Mouse (Mus musculus): ENCODE measurements around the gene Rs1. TPM values are rescaled to one million over a fixed set of nuclear protein-coding genes. Genes with fewer than 3 reads are reported as not detected.

The Rs1 gene
- 0.05 TPM in 1 of 2 replicates, not detected in the other for polyA plus RNA-seq (2015; fragmentation: Nextera tagmentation; extraction: Ambion mirVana)

GRCm38 (mm10) chrX:160767713-160768112 lies at the start of gene Rs1:
Gene Rs1, plus strand, starts transcription at chrX:160768013.
- no peaks in the 10 kb centered on the region for H3K27me3 ChIP-seq (replicated peaks; ENCODE audit: control insufficient read depth, insufficient read depth, low read length)
- H3K9me3 ChIP-seq (ENCODE audit: control insufficient read depth) = no peaks in the 10 kb centered on the region
- H3K4me2 ChIP-seq (replicated peaks; ENCODE audit: low read depth) = peak within 1 kb of the TSS; percentile 57; the same call in 1 of the 2 replicates
- TF ChIP-seq CTCF (IDR thresholded peaks at IDR 0.05; ENCODE audit: low read depth) = no peak
- H3K4me3 ChIP-seq (ENCODE audit: low read depth, low read length) = peak within 1 kb of the TSS; percentile 55; the same call in 1 of the 2 replicates
- H3K9ac ChIP-seq (ENCODE audit: low read depth, low read length) = no peak within 1 kb of the TSS
- WGBS = 72% methylated on average over 2 of the region's 2 CpGs
- H3K27ac ChIP-seq (ENCODE audit: low read depth, low read length) = no peak within 1 kb of the TSS
- no peaks in the 10 kb centered on the region for H3K4me1 ChIP-seq (replicated peaks; ENCODE audit: control insufficient read depth, insufficient read depth, low read length)
- no peak for ATAC-seq
- no peaks in the 10 kb centered on the region for H3K36me3 ChIP-seq (ENCODE audit: control insufficient read depth, insufficient read depth)

DNA sequence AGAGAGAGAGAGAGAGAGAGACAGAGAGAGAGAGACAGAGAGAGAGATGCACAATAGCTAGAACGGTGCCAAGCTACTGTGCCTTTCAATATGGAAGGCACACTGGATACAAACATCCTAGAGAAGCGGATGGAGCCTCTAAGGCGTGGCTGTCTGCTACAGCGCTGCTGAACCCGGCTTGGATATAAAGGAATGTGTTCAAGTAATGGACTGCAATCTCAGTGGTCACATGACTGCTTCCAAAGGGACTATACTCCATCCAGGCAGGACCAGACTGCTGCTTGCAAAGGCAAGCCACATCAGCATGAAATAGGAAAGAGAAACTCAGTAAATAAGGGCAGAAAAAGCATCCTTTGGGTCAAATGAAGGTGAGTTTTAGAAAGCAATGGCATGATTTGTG lies 32.2 kb upstream of the Rs1 start, which contains the start of gene Ppef1:
Ppef1 (minus strand) TSS at position 116 of the 400 bp plus-strand sequence.
- no peaks in the 10 kb centered on the region for H3K9me3 ChIP-seq (ENCODE audit: control insufficient read depth)
- H3K4me1 ChIP-seq (replicated peaks; ENCODE audit: control insufficient read depth, insufficient read depth, low read length) = no peaks in the 10 kb centered on the region
- ATAC-seq = no peak
- no peaks in the 10 kb centered on the region for H3K36me3 ChIP-seq (ENCODE audit: control insufficient read depth, insufficient read depth)
- H3K4me2 ChIP-seq (replicated peaks; ENCODE audit: low read depth) = no peak within 1 kb of the TSS
- 58% methylated on average over 5 of the region's 5 CpGs for WGBS
- no peak within 1 kb of the TSS for H3K9ac ChIP-seq (ENCODE audit: low read depth, low read length)
- no peak within 1 kb of the TSS for H3K27ac ChIP-seq (ENCODE audit: low read depth, low read length)
- no peaks in the 10 kb centered on the region for H3K27me3 ChIP-seq (replicated peaks; ENCODE audit: control insufficient read depth, insufficient read depth, low read length)
- TF ChIP-seq CTCF (IDR thresholded peaks at IDR 0.05; ENCODE audit: low read depth) = no peak
- no peak within 1 kb of the TSS for H3K4me3 ChIP-seq (ENCODE audit: low read depth, low read length)

DNA sequence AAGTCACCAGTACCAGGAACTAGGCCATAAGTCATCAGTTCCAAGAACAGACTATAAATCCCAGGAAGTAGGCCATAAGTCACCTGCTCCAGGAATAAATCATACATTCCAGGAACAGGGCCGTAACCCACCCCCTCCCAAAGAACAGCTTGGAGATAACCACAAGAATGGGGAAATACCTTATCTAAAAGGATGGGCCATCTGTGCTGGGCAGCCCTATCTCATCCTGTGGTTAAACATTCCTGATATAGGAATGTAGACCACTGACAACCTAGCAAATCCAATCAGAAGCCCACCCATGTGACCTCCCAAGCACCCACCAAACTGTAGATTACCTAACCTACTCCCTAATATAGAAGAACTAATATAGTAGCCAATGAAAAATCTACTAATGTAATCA lies 22.4 kb upstream of the Rs1 start:
- ATAC-seq = peak; percentile 82
- Histone ChIP-seq H3K4me3 (ENCODE audit: low read depth, low read length) (no peak overlapping the region), H3K27me3 (replicated peaks; ENCODE audit: control insufficient read depth, insufficient read depth, low read length) (no peaks in the 10 kb centered on the region), H3K9me3 (ENCODE audit: control insufficient read depth) (no peaks in the 10 kb centered on the region), H3K9ac (ENCODE audit: low read depth, low read length) (no peak overlapping the region), H3K4me2 (replicated peaks; ENCODE audit: low read depth) (no peak overlapping the region), H3K27ac (ENCODE audit: low read depth, low read length) (no peak overlapping the region), H3K36me3 (ENCODE audit: control insufficient read depth, insufficient read depth) (no peaks in the 10 kb centered on the region), H3K4me1 (replicated peaks; ENCODE audit: control insufficient read depth, insufficient read depth, low read length) (no peaks in the 10 kb centered on the region)
- no peak for TF ChIP-seq CTCF (IDR thresholded peaks at IDR 0.05; ENCODE audit: low read depth)
- 65% methylated on average over 1 of the region's 1 CpGs for WGBS

- Histone ChIP-seq H3K9me3 (ENCODE audit: control insufficient read depth) (no peaks in the 10 kb centered on the region), H3K4me3 (ENCODE audit: low read depth, low read length) (no peak overlapping the region), H3K9ac (ENCODE audit: low read depth, low read length) (no peak overlapping the region), H3K27ac (ENCODE audit: low read depth, low read length) (no peak overlapping the region), H3K27me3 (replicated peaks; ENCODE audit: control insufficient read depth, insufficient read depth, low read length) (no peaks in the 10 kb centered on the region), H3K4me2 (replicated peaks; ENCODE audit: low read depth) (no peak overlapping the region), H3K36me3 (ENCODE audit: control insufficient read depth, insufficient read depth) (no peaks in the 10 kb centered on the region), H3K4me1 (replicated peaks; ENCODE audit: control insufficient read depth, insufficient read depth, low read length) (no peaks in the 10 kb centered on the region)
- WGBS = 48% methylated on average over 1 of the region's 1 CpGs
- peak; percentile 53; the same call in 1 of the 2 replicates for ATAC-seq
- no peak for TF ChIP-seq CTCF (IDR thresholded peaks at IDR 0.05; ENCODE audit: low read depth)
These were observed 19.2 kb upstream of the Rs1 start for GRCm38 (mm10) chrX:160748653-160749052.

DNA sequence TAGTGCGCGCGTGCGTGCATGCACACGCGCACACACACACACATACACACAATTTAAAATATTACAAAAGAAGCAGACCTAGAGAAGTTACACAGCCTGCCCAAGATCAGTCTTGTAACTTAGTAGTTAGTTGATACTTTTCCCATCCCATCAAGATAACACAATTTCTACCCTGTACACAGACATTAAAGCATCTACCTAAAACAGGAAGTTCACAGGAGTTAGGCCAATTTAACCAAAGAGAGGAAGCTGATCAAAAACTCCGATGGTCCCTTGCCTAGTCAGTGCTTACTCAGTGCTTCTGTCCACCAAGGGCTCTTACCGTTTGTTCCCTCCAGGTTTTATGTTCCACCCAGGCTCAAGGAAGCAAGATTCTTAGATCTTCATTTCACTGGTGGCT lies 17.0 kb upstream of the Rs1 start:
- H3K4me2 ChIP-seq (replicated peaks; ENCODE audit: low read depth) = no peak overlapping the region
- no peak for ATAC-seq
- H3K4me3 ChIP-seq (ENCODE audit: low read depth, low read length) = no peak overlapping the region
- H3K27ac ChIP-seq (ENCODE audit: low read depth, low read length) = no peak overlapping the region
- 90% methylated on average over 8 of the region's 8 CpGs for WGBS
- no peaks in the 10 kb centered on the region for H3K36me3 ChIP-seq (ENCODE audit: control insufficient read depth, insufficient read depth)
- H3K27me3 ChIP-seq (replicated peaks; ENCODE audit: control insufficient read depth, insufficient read depth, low read length) = no peaks in the 10 kb centered on the region
- H3K9me3 ChIP-seq (ENCODE audit: control insufficient read depth) = no peaks in the 10 kb centered on the region
- no peaks in the 10 kb centered on the region for H3K4me1 ChIP-seq (replicated peaks; ENCODE audit: control insufficient read depth, insufficient read depth, low read length)
- no peak overlapping the region for H3K9ac ChIP-seq (ENCODE audit: low read depth, low read length)
- TF ChIP-seq CTCF (IDR thresholded peaks at IDR 0.05; ENCODE audit: low read depth) = no peak

DNA sequence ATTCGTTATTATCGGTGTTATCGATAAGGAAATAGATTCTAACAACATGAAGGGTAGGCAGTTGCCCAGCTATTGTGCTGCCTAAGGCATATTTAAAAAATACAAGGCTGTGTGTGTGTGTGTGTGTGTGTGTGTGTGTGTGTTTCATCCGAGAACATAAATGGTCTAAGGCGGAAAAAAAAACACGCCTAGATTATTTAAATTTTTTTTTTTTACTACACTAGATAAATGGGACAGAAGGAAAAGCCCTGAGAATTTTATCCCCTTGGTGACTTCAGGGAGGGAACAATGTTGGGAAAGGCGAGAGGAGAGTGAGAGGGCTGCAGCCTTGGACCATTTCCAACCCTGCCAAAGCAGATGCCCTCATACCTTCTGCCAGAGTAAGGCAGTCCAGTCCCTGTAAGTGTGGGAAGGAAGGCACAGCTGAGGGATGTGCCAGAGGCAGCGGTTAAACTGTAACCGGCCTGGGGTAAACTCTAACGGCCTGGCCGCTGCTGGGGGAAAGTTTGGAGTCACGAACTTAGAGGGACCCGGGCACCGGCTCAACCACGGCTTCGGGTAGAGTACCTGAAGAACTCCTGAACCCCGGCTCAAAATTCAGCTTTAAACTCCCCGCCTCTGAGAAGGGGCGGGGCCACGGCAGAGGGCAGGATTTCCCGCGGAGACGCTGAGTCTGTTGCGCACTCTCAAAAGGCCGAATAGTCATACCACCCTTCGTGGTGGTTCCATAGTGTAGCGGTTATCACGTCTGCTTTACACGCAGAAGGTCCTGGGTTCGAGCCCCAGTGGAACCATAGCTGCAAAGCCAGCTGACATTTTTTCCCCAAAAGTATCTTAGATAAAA lies 2.2 kb upstream of the Rs1 start:
- no peaks in the 10 kb centered on the region for H3K27me3 ChIP-seq (replicated peaks; ENCODE audit: control insufficient read depth, insufficient read depth, low read length)
- H3K9ac ChIP-seq (ENCODE audit: low read depth, low read length) = 0 out of 2 replicates have a peak overlapping the region, but pooled peaks have one; percentile 31
- peak overlapping the region; percentile 55 for H3K4me3 ChIP-seq (ENCODE audit: low read depth, low read length)
- H3K9me3 ChIP-seq (ENCODE audit: control insufficient read depth) = no peaks in the 10 kb centered on the region
- peak overlapping the region; percentile 57 for H3K4me2 ChIP-seq (replicated peaks; ENCODE audit: low read depth)
- WGBS = 32% methylated on average over 30 of the region's 30 CpGs
- no peak for TF ChIP-seq CTCF (IDR thresholded peaks at IDR 0.05; ENCODE audit: low read depth)
- H3K36me3 ChIP-seq (ENCODE audit: control insufficient read depth, insufficient read depth) = no peaks in the 10 kb centered on the region
- ATAC-seq = peak; percentile 95
- no peak overlapping the region for H3K27ac ChIP-seq (ENCODE audit: low read depth, low read length)
- H3K4me1 ChIP-seq (replicated peaks; ENCODE audit: control insufficient read depth, insufficient read depth, low read length) = no peaks in the 10 kb centered on the region
